Mouse (Mus musculus) left cerebral cortex, adult 9 months (tissue): Measurements from ENCODE around the gene Hsf5.

Experiments
- DNase-seq, 2 experiments: peaks; one replicate each; pipeline ENCODE4 v3.0.0; 2022; ENCODE audit warnings: low spot score in 2 of 2

Gene Hsf5

GRCm38 (mm10) chr11:87616790-87617474 is at the start of gene Hsf5:
Gene Hsf5, plus strand, starts transcription at chr11:87617164.
- DNase-seq: no peak

- peak in 1 of 2 experiments; percentile 4 for DNase-seq
Measured at GRCm38 (mm10) chr11:87568255-87568953, 48.6 kb upstream of the Hsf5 start, which contains the start of gene Sept4. Gene Sept4, plus strand, starts transcription at chr11:87568903.

GRCm38 (mm10) chr11:87570743-87571142 is 46.2 kb upstream of the Hsf5 start:
- DNase-seq: no peak

DNA sequence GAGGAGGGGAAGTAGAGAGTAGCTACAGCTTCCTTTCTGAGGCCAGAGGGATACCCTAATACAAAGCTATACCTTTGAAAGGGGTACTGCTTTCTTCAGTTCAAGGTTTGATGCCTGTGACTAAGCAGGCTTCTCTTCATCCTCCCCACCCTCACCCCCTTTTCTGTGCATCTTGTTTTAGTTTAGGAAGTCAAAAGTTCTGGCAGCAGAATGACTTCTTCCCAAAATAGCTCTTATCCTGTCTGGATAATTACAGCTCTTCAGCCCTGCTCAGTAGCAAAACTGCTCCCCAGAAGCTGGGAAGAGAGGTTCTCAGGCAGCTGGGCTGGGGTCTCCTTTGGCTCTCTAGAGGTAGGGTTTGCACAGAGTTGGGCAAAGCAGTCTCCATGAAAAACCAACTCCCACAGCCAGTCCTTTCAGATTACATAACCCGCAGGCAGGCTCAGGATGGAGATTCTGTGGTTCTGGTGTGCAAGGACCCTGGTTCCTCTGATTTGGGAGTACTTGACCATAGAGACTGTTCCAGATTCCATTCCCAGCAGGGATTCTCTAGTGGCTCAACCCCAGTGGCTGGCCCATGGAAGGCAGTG is 45.5 kb upstream of the Hsf5 start:
- peak in 1 of 2 experiments; percentile 17 for DNase-seq

DNA sequence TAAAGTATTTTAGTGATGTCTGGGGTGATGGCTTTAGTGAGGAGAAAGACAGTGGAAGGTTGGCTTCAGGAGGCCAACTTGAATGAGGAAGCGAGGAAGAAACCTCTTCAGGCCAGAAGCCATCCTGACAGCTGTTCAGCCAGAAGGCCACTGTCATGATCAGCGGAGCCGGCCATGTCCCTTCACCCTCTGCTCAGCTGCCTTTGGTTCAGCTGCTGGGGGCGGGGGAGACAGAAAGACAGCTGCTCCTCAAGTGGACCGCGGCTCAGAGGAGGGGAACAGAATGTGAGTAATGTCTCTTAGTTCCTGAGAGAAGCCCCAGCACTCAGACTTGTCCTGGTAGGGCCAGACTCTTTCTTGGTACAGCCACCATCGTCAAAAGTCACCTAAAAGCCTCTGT is 43.2 kb upstream of the Hsf5 start:
- DNase-seq: no peak

DNA sequence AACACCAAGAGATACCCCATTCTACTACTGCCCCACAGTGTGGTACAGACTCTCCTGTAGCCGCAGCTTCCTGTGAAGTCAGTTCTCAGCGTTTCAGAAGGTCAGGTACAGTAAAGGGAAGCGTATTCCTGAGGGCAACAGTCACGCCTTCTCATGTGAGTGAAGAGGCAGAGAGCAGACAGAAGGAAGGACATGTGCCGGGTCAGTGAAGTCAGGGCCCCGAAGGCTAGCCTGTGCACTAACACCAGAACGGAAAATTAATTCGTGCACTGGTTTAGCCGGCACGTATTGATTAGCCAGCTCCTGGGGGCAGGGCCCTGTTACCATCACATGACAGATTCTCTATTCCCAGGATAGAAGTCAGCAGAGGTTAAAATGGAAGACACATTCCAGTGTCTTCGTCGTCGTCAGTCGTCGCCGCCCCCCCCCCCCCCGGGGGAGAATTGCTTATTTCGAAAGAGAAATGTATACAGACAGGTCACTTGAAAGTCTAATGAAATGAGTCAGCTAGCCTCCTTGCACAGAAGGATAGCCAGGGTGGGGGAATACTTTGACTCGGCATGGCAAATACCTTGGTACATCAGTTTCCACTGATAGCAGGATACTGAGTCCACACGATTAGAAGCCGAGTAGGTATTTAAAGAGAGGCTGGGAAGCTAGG is 42.3 kb upstream of the Hsf5 start:
- no peak for DNase-seq

- DNase-seq: peak in 1 of 2 experiments; percentile 29
Measured at GRCm38 (mm10) chr11:87577601-87578248, 39.2 kb upstream of the Hsf5 start.

GRCm38 (mm10) chr11:87578249-87578962 is 38.6 kb upstream of the Hsf5 start:
- peak in 1 of 2 experiments; percentile 70 for DNase-seq

- peak in 1 of 2 experiments; percentile 44 for DNase-seq
Measured at GRCm38 (mm10) chr11:87578963-87579601, 37.9 kb upstream of the Hsf5 start.

DNA sequence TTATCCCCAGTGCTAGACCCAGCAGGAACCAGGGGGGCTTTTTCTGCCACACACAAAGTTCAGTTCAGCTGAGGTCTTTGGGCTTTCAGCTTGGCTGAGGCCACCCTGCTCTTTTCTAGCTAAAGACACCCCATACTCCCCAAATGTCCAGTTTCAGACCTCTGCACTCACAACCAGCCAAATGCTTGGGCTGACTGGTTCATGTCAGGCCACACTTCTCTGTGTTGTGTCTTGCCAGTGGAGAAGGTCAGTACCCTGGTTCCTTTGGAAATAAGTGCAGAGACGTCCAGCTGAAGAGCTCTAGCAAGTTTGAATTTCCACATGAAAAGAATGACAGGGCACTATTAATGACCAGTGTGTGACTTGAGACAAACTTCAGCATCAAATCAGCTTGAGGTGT is 37.3 kb upstream of the Hsf5 start:
- DNase-seq: no peak

DNA sequence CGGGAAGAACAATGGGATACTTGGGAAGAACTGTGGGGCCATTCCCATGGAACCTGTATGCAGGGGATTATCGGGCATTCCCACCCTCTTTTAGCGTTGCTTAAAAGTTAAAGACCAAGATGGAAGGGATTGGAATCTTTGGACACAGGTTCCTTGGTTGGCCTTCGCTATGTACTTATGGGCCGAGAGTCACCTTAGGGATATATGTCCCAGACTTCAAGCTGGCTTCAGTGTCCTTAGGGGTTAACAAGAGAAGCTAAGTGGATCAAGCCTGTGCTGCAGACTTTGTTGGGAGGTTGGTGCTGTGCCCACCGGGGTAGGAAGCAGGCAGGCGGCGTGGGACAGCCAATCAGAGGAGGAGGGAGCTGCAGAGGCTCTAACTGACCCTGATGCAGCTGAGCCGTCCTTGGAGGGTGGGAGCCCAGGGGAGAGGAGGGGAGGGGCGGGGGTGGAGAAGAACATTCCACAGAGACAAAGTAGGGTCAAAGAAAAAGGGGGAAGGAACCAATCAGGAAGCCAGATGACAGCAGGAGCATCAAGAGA is 36.4 kb upstream of the Hsf5 start:
- DNase-seq: peak in 1 of 2 experiments; percentile 8

- peak in 1 of 2 experiments; percentile 3 for DNase-seq
Measured at GRCm38 (mm10) chr11:87581161-87581865, 35.7 kb upstream of the Hsf5 start.

GRCm38 (mm10) chr11:87581933-87582710 is 34.8 kb upstream of the Hsf5 start:
- peak in 1 of 2 experiments; percentile 83 for DNase-seq

DNA sequence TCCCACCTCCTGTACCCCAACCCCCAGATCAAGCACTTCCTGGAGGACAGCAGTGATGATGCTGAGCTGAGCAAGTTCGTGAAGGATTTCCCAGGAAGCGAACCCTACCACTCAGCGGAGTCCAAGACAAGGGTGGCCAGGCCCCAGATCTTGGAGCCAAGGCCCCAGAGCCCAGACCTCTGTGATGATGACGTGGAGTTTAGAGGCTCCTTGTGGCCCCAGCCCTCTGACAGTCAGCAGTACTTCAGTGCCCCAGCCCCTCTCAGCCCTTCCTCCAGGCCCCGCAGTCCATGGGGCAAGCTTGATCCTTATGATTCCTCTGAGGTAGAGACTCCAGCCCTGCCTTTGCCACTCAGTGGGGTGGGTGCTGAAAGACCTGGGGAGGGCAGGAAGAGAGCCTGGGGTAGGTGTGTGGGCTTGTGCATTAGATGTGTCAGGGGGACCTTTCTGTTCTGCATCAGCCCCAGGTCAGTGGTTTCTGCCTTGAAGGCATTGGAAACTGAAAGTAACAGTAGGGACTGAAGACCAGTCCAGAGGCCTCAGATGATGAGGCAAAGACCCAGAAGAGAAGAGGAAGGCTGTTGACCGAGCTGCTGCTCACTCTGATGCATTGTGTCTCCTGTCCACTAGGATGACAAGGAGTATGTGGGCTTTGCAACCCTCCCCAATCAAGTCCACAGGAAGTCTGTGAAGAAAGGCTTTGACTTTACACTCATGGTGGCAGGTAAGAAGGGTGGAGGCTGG is 33.5 kb upstream of the Hsf5 start:
- DNase-seq: no peak

DNA sequence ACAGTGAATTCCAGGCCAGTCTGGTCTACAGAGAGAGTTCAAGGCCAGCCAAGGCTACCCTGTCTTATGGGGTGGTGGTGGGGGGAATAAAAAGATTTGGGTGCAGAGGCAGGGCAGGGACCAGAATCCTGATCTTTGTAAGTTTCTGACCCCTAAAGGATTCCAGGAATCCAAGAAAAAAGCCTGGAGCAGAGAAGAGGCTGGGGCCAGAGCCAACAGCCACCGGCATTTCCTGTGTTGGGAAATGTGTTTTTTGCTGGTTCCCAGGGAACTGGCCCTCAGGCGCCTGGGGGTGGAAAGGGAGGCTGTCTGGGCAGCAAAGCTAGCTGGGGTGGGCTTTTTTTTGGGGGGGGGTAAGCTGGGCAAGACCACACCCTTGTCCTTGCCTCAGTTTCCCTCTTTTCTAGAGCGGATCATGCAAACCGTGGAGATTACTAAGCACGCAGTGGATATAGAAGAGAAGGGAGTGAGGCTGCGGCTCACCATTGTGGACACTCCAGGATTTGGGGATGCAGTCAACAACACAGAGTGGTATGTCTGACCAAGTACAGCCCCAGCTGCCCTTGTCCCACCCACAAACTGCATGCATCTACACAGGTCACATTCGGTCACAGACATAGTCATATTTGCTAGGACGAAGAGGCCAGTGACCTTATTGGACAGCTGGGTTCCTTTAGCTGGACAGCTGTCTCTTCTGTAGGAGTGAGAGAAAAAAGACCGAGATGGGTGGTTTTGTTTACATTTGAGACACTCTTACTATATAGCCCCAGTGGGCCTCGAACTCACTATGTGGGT is 32.1 kb upstream of the Hsf5 start:
- no peak for DNase-seq

DNA sequence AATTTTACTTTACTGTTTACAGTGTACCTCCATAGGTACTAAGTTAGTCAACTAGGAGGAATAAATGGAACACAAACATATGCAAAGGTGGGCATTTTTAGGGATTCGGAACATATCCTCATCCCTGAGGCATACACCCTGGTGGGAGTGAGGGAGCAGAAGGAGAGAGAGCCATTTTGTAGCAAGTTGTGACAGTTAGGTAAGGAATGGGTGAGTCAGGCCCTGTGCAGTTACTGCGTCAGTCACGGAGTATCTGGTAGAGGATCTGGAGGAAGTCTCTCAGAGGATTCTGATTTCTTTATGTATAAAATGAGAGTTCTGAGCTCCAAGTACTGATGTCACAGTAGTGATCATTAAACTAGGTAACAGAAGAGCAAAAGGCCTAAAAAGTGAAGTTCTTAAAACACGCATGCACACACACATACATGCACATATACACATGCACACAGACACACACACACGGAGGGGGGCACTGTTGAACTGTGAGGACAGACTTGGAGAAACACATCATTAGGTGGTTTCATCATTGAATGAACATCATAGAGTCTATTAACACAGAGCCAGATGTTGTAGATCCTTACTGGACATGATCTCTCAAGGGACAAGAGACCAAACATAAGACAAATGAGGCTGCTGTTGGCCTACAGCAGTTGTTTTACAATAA is 29.6 kb upstream of the Hsf5 start:
- no peak for DNase-seq

GRCm38 (mm10) chr11:87589605-87590004 is 27.4 kb upstream of the Hsf5 start:
- DNase-seq: no peak
